Mouse (Mus musculus) left cerebral cortex, adult 2 months (tissue): ENCODE measurements around the gene Mmadhc. TPM values are rescaled to one million over a fixed set of nuclear protein-coding genes. Genes with fewer than 3 reads are reported as not detected.

Experiments
- DNase-seq, 2 experiments: peaks; one replicate each; pipeline ENCODE4 v3.0.0; 2021 to 2022; ENCODE audit warnings: low spot score in 2 of 2, mixed read lengths in 1 of 2; ENCODE audit errors: extremely low spot score in 1 of 2
- H3K27ac ChIP-seq: fragments of 200-600 bp; 2 replicates; pipeline ENCODE4 v1.8.1; 2022
- H3K4me3 ChIP-seq: fragments of 200-600 bp; 2 replicates; pipeline ENCODE4 v1.8.1; 2022
- CTCF ChIP-seq: fragments of 200-600 bp; IDR thresholded peaks from 2 replicates; pipeline ENCODE4 v1.8.1; 2022; ENCODE audit warnings: antibody characterized with exemption, mild to moderate bottlenecking, moderate library complexity
- intact Hi-C: fragments of 180-260 bp; cut with DNase I; formaldehyde crosslinking; loops from one replicate; pipeline ENCODE4 v1.15.1; 2025
- total RNA-seq, 2 experiments: library from RNA; stranded (reverse); gene quantifications; 2 replicates each; pipeline ENCODE4 v1.2.3; 2021

Mmadhc gene
- total RNA-seq, 2 experiments from 2014 or later, result 48.1 to 57.1 TPM

DNA sequence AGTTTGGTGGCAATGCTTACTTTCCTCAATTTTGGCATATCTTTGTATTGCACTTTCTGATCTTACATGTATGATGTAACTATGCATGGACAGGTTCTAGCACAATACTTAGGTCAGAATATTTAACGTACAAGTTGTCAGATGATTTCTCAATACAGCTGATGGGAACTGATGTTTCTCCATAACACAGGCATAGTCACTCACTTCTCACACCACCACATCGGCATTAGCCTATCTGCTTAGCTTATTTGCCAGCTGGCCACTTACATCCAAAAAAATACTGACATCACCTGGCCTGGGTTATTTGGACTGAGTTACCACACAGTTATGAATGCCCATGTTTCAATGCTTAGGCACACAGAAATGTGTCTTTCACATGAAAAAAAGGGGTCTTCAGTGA is 2.5 kb downstream of the Mmadhc start:
- intact Hi-C loops, result no loop called here
- no peak for DNase-seq
- Histone ChIP-seq H3K27ac (no peak overlapping the region), H3K4me3 (no peak overlapping the region)
- TF ChIP-seq CTCF, result no peak

DNA sequence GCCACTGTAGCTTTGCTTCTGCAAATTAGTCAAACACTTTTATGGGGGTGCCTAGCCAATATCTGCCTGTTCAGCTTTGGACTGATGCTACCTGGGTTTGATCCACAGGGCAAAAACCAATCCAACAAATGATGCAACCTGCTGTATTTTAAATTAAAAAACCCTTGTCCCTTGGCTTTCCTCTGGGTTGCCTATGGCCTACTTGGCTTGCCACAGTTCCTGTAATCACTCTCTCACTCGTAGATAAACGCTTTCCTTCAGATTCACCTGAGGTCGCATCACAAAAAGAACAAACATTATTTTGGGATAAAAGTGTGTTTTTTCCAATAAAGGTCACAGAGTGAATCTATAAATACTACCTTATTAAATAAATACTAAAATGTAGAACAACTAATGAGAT is 3.0 kb downstream of the Mmadhc start:
- TF ChIP-seq CTCF, result no peak
- H3K27ac ChIP-seq, result no peak overlapping the region
- intact Hi-C loops, result no loop called here
- H3K4me3 ChIP-seq, result no peak overlapping the region
- no peak for DNase-seq

DNA sequence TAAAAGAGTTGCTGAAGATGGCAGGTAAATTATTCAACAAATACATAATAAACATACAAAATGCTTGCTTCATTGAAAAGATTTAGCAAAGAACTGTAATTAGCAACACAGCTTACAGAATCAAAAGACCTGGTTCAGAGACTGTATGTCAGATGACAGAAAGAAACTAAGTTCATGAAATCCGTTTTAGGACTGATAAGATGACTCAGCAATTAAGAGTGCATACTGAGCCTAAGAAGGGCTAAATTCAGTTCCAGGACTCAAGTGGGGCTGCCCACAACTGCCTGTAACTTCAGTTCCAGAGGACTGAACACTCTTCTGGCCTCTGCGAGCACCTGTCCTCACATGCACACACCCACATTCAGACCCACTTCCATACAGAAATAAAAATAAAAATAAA is 4.7 kb downstream of the Mmadhc start:
- Histone ChIP-seq H3K4me3 (no peak overlapping the region), H3K27ac (no peak overlapping the region)
- intact Hi-C loops, result no loop called here
- TF ChIP-seq CTCF, result no peak
- no peak for DNase-seq

DNA sequence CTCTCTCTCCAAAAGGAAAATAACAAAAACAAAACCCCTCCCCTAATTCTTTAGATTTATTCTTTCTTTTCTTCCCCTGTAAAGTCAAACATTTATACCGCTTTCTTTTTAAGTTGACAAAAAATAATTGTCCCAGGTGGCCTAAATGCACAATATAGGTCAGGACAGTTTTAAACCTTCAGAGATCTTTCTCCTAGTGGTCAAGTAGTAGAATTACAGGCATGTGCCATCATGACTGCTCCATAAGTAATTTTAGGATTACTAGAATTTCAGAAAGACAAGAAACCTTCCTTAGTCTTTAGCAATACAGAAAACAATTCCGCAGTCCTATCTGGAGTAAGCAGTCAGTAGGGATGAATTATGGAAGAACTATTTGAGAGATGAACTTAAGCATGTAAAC is 5.8 kb downstream of the Mmadhc start:
- no peak overlapping the region for H3K27ac ChIP-seq
- no peak for DNase-seq
- intact Hi-C loops, result no loop called here
- peak; percentile 62 for TF ChIP-seq CTCF
- no peak overlapping the region for H3K4me3 ChIP-seq

DNA sequence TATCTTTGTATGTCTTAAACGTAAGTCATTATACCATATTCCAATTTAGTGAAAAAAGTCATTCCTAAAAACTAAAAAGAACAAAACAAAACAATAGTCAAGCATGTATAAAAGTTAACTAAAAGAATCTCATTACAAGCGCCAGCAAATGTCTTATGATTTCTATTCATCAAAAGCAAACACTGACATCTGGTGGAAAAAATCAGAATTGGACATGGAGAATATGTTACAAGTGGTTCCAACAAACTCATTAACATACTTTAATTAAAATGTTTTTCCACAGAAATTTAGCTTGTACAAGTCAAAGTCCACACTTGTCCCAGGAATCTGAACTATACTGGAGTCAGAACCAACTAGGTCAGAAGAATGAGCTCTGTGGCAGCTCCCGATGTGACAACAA is 11.8 kb downstream of the Mmadhc start:
- Histone ChIP-seq H3K4me3 (no peak overlapping the region), H3K27ac (no peak overlapping the region)
- peak; percentile 74 for TF ChIP-seq CTCF
- intact Hi-C loops, result no loop called here
- DNase-seq, result no peak

DNA sequence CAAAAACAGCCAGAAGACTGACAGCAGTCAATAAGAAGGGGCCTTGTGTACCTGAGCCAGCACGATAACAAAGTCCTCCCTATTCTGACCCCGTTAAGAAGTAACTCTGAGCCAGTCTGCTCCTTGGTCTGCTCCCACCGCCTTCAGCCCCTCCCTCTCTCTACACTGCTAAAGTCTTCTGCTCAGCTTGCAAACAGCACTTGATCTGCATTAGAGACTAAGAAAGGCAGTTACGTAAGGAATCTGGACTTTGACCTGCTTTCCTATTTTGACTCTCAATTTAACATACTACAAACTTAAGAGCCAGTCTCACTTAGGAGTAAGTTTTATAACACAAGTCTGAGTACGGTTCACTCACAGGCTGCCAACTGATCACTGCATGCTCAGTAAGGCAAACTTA is 12.6 kb downstream of the Mmadhc start:
- DNase-seq, result no peak
- Histone ChIP-seq H3K27ac (no peak overlapping the region), H3K4me3 (no peak overlapping the region)
- TF ChIP-seq CTCF, result no peak
- intact Hi-C loops, result no loop called here

DNA sequence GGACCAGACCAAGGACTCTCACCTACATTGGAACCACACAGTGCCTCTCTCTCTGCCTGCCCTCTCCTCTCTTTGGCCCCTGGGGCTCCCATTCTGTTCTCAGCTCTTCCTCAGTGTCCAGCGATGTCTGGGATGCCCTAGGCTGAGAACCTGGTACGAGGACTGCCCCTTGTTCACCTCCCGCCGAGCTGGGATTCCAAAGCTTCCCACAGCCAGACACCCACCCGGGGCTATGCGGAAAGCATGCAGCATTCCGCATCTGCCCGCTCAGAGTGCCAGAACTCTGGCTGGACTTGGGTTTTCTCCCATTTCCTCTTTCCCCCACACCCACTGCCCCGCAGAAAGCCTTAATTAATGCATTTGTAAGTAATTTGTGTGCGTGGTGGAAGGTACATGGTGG is 19.9 kb downstream of the Mmadhc start:
- DNase-seq, result no peak
- H3K4me3 ChIP-seq, result no peak overlapping the region
- intact Hi-C loops, result no loop called here
- no peak for TF ChIP-seq CTCF
- H3K27ac ChIP-seq, result no peak overlapping the region

DNA sequence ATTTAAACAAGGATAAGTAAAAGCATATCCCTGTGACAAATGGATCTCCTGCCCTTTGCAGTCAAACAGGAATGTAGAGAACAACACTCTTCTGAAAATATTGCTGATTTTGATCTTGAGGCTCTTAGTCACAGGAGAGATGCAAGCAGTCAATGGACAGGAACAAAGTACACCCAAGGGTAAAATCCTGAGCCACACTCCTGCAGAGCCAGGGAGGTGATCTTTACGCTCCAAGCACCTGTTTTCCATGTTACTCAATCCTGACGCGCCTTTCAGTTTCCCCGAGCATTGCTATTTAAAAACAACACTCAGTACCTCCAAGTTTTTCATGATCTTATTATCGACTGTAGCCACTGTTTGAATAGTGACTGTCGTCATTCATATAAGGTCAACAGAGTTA is 23.2 kb downstream of the Mmadhc start:
- intact Hi-C loops, result loop anchor here (5.0 kb wide), 3 partner anchors 206 to 331 kb away; partner anchors contain the start of gene Lypd6
- no peak for TF ChIP-seq CTCF
- Histone ChIP-seq H3K27ac (no peak overlapping the region), H3K4me3 (no peak overlapping the region)
- DNase-seq, result no peak

DNA sequence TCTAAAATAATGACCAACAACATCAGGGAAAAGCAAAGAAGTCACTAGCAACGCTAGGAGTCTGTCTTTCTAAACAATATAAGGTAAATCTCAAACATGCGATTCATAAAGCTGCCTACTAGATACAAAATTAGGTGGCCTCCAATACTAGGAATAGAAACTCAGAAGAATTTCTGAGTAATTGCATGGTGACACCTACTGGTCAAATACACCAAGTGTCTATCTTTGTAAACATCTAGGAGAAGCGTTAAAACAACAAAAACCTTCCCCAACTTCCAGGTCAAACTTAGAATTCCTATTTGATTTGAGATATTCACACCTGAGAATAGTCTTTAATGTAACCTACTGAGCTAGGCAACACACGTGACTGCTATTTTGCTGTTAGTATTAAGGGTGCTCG is 24.4 kb downstream of the Mmadhc start:
- peak; percentile 86 for TF ChIP-seq CTCF
- DNase-seq, result no peak
- no peak overlapping the region for H3K27ac ChIP-seq

DNA sequence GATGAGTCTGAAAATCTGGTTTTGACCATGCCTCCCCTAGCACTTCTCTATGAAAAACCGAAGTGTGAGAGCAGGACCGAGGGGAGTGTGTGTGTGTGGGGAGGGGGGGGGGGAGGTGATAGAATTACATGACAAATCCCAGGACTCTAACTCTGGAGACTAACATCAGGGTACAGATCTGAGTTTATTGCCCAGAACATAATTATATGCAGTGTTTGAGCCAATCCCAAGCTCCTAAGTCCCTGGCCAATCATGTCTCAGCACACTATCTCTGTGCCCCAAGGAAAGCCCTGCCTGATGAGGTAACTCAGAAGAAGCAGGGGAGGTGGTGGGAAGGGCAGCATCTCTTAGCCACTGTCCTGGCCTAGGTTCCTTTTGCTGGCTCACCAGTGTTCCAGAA is 28.1 kb downstream of the Mmadhc start:
- H3K27ac ChIP-seq, result no peak overlapping the region
- intact Hi-C loops, result no loop called here
- no peak overlapping the region for H3K4me3 ChIP-seq
- no peak for DNase-seq
- TF ChIP-seq CTCF, result no peak

More for the DNA sequence above, 24.4 kb downstream of the Mmadhc start:
- no peak overlapping the region for H3K4me3 ChIP-seq
- intact Hi-C loops, result loop anchor here (1.0 to 5.0 kb wide), 4 partner anchors 205 to 508 kb away; partner anchors contain the start of gene Lypd6

DNA sequence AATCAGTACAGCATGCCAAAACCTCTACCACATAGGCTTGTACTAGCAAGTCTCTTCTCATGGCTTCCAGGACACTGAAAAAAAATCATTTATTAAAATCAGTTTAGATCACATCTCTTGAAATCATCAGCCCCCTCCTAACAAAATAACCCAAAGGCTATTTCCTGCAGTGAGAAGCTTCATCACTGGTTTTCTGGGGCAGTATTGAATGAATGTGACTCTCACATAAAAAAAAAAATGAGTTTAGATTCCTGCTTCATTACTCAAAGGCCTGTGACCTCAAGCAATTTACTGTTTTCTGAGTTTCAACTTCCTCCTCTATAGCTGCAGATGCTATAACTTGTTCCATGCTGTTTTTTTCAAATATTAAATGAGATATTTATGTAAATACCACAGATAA is 29.6 kb downstream of the Mmadhc start:
- no peak for DNase-seq
- TF ChIP-seq CTCF, result no peak
- Histone ChIP-seq H3K27ac (no peak overlapping the region), H3K4me3 (no peak overlapping the region)
- intact Hi-C loops, result no loop called here

DNA sequence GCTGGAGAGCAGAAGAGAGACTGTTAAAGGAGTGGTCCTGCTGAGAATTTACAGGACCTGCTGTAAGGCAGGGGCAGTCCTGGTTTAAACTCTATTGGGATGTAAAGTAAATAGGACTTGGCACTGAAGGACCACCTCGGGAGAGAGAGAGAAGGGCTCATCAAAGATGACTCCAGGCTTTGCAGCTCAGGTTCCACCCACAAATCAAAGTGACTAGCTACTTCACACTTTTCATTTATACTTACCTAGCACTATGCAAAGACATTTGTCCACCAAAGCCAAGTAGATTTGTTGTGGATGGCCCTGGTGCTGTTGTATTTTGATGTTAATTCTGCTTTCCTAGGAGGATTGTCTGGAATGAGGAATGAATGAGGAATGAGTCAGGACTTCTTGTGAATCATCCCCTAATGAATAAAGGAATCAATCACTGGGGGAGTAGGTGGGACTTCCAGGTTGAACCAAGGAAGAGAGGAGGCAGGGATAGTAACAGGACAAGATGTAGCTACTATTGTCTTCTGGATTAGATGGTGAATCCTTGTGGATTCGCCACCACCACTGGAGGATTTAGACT is 31.3 kb downstream of the Mmadhc start:
- no peak overlapping the region for H3K4me3 ChIP-seq
- no peak for TF ChIP-seq CTCF
- H3K27ac ChIP-seq, result no peak overlapping the region
- intact Hi-C loops, result no loop called here
- no peak for DNase-seq

DNA sequence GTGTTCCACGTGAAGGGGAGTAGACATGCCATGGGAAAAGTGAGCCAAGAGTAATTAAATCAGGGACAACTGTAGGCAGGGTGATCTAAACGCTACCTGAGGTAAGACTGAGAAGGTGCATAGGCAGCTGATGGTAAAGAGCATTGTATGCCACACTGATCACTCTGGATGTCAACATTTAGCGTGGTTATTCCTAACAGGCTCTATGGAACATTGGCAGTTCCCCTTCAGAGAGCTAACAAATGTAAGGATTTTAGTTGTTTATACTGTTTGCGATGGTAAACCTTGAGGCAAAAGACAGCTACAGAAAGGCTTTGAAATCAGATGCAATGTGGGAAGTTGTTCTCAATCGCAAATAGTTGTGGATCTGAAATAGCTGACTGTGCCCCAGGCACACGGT is 32.5 kb downstream of the Mmadhc start:
- Histone ChIP-seq H3K4me3 (no peak overlapping the region), H3K27ac (no peak overlapping the region)
- DNase-seq, result no peak
- TF ChIP-seq CTCF, result no peak
- intact Hi-C loops, result no loop called here
